ENCODE assay signal across 26 mouse cellular contexts in genomic region chr3:99883988-99884564, GRCm38 (mm10). TPM values are rescaled to one million over a fixed set of nuclear protein-coding genes. Genes with fewer than 3 reads are reported as not detected.
"Had no signal": no experiment of that assay in that cellular context is flagged by ENCODE, and none has a peak within 500 bp of the region (broad histone marks: within the 10 kb centered on the region; RNA-seq: fewer than 3 reads in every experiment).

No protein-coding gene starts in this region.

- H3K9me3 ChIP-seq: heart, embryonic 10.5 days; heart, embryonic 12.5 days; hindbrain, embryonic 13.5 days; hindbrain, embryonic 15.5 days; limb, embryonic 13.5 days; limb, embryonic 15.5 days; liver, embryonic 12.5 days had no signal

- ATAC-seq: forebrain, postnatal 0 days; hindbrain, postnatal 0 days; liver, embryonic 12.5 days had no signal

- DNase-seq: forebrain, postnatal 0 days; gastrocnemius, postnatal 14 days; gastrocnemius, postnatal 36 days; heart, adult 18-20 months; heart, postnatal 10 days; kidney, adult 11 months; kidney, adult 2 months; kidney, postnatal 14 days; layer of hippocampus, adult 9-11 months; layer of hippocampus, postnatal 36 days; left cerebral cortex, postnatal 4 days had no signal

- H3K9ac ChIP-seq: forebrain, postnatal 0 days; heart, embryonic 12.5 days; hindbrain, embryonic 13.5 days; hindbrain, embryonic 15.5 days; limb, embryonic 13.5 days; limb, embryonic 15.5 days; liver, embryonic 12.5 days; liver, embryonic 14.5 days had no signal

- H3K27me3 ChIP-seq: heart, embryonic 12.5 days; hindbrain, embryonic 13.5 days; hindbrain, embryonic 15.5 days; limb, embryonic 13.5 days; limb, embryonic 15.5 days; liver, embryonic 12.5 days had no signal

- H3K4me2 ChIP-seq: heart, embryonic 12.5 days; hindbrain, embryonic 13.5 days; limb, embryonic 13.5 days; limb, embryonic 15.5 days; liver, embryonic 12.5 days had no signal

- H3K27ac ChIP-seq: heart, embryonic 10.5 days; hindbrain, embryonic 13.5 days; hindbrain, embryonic 15.5 days; hindbrain, postnatal 0 days; kidney, postnatal 0 days; limb, embryonic 13.5 days; limb, embryonic 15.5 days; liver, embryonic 12.5 days; liver, embryonic 14.5 days had no signal

- H3K4me3 ChIP-seq: heart, embryonic 10.5 days; heart, embryonic 12.5 days; hindbrain, embryonic 13.5 days; hindbrain, embryonic 15.5 days; limb, embryonic 13.5 days; limb, embryonic 15.5 days; liver, embryonic 12.5 days had no signal

- H3K4me1 ChIP-seq: hindbrain, embryonic 15.5 days had no signal

- H3K36me3 ChIP-seq: heart, embryonic 10.5 days; heart, embryonic 12.5 days; hindbrain, embryonic 13.5 days; hindbrain, embryonic 15.5 days; limb, embryonic 13.5 days; limb, embryonic 15.5 days; liver, embryonic 12.5 days had no signal

RNA-seq across cellular contexts. Expression of gene Spag17, which starts 1.1 kb away (rescaled TPM):
- total RNA-seq: gastrocnemius, adult 18-20 months; gastrocnemius, adult 8-10 months; gastrocnemius, postnatal 14 days; gastrocnemius, postnatal 36 days; heart, adult 8-10 months; heart, postnatal 25 days had no signal
- polyA plus RNA-seq: large intestine, adult 2 months had no signal
